Mouse (Mus musculus) spleen, embryonic (tissue): ENCODE measurements around the gene Fut8.

Experiments used
- CTCF ChIA-PET: fragments of 350-600 bp; sonication (Branson Sonifier 250); formaldehyde crosslinking; loops from one replicate; lab custom pipeline; 2022; lab: Charles Lee

The Fut8 gene

GRCm38 (mm10) chr12:77237950-77238530 is at the start of gene Fut8:
Gene Fut8, plus strand, starts transcription at chr12:77238125.
- CTCF ChIA-PET = no interaction called here

DNA sequence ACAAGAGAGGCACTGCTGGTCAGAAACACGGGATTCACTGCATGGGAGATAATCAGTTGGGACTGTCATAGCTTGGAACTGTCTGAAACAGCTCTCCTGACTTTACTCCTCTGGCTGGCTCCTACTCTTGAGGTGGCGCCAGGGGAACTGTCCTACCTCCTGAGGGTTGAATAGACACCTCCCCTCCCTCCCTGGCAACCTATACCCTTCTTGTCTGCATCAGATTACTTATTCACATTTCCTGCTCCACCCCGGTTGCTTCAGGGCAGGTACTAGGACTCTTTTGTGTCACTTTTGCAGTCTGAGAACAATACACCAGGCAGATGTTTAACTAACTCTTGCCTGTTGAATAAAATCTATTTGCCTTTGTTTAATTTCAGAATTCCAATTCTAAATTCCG is 48.8 kb upstream of the Fut8 start:
- CTCF ChIA-PET = interaction anchor here (0.6 kb wide), 1 partner anchor 149 kb away, joined by 9 read pairs; no protein-coding TSS in a partner anchor

DNA sequence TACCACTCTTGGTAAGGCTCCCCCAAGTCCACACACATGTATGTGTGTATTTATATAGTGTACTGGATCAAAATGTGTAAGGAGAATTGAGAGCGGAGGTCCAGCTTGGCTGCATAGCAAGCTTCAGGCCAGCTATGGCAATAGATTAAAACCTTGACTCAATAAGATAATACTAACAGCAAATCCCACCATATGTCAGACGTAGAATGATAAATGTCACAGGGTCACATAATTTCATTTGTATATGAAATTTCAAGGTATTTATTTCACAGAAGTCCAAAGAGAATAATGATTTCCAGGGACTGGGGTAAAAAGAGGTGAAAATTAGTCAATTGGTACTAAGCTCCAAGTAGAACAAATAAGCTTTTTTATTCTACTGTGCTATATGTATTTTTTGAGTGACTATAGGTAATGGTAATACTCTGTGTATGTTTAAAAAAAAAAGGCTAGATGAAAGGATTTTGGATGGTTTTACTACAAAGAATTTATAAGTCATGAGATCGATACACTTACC is 47.9 kb upstream of the Fut8 start:
- CTCF ChIA-PET = interaction anchor here (0.6 kb wide), 1 partner anchor 150 kb away, joined by 9 read pairs; no protein-coding TSS in a partner anchor

DNA sequence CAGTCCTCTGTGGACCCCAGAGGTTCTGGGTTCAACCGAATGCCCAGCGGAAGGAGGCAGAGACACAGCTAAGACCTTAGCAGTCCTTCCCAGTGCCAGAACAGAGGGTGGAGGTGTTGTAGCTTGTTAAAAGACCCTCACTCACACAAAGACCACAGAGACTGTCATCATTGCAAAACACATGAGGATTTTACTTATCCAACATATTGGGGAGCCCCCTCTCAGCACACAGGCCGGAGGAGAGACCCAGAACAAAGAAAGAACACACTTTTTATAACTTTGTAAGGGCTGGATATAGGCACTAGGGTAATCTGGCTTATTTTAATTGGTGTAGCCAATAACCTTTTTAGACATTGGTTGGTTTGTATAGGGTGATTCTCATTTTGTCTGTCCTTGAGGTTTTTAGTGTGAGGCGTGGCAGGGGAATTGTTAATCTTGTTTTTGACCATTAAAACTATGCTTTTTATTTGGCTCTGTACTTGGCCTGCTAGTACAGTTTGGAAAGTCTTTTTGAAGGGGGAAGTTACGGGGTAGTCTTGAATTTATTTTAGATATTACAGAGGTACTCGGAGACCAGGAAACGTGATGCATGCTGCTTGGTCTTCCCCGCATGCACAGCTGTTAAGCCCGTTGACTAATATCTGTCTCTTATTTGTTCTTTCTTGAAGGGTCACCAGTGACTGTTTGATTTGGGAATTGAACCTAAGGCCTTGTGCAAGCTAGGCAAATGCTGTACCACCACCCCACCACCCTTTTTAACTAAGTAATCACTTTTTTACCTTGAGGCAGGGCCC is 46.2 kb upstream of the Fut8 start:
- CTCF ChIA-PET = interaction anchor here (0.6 kb wide), 1 partner anchor 348 kb away, joined by 8 read pairs; no protein-coding TSS in a partner anchor

- CTCF ChIA-PET = no interaction called here
These were observed 45.2 kb upstream of the Fut8 start for GRCm38 (mm10) chr12:77192714-77193113.

- CTCF ChIA-PET = no interaction called here
These were observed 44.7 kb upstream of the Fut8 start for GRCm38 (mm10) chr12:77193225-77193716.

DNA sequence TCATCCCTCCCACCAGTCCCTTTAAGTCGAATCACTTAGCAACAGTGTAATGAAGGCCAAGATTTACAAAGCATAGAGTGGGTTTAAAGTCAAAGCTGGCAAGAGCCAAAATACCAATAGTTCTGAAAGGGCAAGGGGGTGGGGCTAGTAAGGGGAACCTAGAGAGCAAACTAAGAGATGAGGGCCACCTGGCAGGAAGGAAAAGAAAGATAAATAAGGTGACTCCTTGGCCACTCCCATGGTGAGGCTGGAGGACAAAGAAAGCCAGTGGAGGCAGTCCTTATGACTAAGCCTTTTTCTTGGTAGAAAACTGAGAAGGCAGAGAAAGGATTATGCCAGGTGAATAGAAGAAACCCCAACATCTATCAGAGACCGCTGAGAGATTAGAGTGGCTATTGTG is 42.9 kb upstream of the Fut8 start:
- CTCF ChIA-PET = interaction anchor here (0.6 kb wide), 1 partner anchor 44 kb away, joined by 8 read pairs; no protein-coding TSS in a partner anchor

DNA sequence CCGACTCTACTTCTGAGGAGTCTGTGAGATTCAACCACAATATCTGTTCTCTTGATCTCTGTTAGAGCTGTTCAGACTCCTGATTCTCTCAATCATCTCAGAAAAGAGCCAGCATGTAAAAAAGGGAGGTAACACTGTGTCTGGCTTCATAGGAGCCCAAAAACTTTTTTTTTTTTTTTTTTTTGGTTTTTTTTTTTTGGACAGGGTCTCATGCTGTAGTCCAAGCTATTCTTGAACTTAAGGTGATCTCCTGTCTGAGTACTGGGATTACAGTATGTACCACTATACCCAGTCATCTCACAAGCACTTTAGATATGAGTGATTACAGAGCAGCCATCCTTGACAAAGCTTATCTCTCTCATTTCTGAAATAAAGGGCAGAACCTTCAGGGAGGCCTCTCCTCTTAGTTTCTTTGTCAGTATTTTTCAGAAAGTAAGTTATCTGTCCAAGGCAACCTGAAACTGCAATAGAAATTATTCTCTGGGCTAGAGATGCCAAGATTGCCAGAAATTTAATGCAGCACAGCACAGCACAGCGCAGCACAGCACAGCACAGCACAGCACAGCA is 41.3 kb upstream of the Fut8 start:
- CTCF ChIA-PET = interaction anchor here (0.6 kb wide), 1 partner anchor 306 kb away, joined by 3 read pairs; no protein-coding TSS in a partner anchor

DNA sequence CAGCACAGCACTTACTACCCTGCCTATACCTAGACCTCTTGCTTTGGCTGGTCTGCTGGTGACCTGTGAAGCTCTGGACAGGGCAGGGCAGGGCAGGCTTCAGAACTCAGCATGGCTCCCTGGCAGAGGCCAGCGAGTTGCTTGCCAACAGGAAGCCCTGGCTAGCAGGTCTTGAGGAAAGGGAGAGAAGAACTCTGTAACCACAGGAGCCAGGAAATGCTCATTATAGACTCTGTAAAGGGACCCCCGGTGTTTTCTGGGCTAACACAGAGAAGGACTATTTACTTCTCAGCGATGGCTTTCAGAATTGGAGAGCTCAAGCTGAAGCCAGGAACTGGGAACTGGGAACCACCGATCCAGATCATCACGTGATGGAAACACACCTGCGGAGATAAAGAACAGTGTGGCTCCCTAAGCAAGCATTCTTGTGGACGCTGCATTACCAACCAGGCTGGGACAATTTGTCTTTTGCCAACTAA is 40.8 kb upstream of the Fut8 start:
- CTCF ChIA-PET = interaction anchor here (0.6 kb wide), 1 partner anchor 306 kb away, joined by 3 read pairs; no protein-coding TSS in a partner anchor

DNA sequence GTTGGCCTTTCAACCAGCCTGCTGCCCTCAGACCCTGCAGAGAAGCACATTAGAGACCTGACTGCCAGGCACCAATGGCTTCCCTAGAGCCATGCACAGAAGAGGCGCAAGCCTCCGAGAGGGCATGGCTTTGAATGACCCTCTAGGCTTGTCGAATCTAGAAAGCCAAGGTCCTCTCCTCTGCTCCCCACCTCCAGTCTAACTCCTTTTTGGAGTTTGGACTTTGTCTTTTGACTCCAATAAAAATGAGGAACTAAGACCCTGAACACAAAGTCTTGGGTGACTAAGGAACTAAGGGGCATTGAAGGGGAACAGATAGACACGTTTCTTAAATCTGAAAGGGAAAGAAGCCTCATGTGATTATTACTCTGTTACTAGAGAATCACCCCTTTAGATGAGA is 39.7 kb upstream of the Fut8 start:
- CTCF ChIA-PET = no interaction called here

DNA sequence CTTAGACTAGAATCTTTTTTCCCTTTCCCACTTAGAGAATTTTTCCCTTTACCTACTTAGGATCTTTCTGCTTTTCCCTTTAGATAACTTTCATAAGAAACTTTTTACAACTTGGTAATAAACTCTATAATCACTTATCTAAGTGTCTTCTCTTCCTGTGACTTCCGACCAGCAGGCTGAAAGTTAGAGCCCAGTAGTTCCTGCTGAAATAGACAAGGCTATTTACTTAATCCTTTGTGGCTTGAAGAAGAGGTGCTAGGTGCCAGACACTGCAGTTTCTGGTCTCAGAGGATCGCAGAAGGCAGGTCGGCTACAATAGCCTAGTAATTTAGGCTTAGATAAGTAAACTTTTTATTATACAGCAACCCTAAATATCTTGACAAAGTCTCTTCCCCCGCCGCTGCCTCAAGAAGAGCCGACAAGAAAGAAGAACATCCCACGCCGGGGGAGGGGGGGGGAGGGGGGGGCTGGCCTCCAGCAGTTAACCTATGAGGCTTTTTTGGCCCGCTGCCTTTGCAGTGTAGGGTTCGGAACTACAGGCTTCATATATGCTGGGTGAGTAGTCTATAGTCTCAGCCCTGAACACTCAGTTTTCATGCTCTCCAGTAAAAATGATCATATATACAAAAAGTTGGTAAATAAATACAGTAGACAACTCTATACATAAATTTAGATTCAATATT is 36.3 kb upstream of the Fut8 start:
- CTCF ChIA-PET = no interaction called here

GRCm38 (mm10) chr12:77203136-77203535 is 34.8 kb upstream of the Fut8 start:
- CTCF ChIA-PET = no interaction called here

DNA sequence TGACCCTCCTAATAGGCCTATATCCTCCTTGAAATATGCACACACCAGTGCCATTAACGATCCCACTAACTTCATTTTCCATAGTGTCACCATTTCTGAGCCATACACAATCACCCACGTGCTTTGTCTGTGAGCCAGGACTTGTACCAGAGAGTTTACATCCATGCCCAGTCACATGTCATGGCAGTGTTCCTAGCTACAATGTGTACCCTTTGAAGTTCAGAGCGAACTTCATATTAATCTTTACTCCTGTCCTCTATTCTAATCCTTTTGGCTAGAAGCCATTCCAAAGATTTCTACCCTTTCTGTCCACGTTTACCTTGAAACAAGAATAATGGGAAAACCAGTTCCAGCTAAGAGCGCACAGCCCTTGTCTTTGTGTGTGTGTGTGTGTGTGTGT is 31.1 kb upstream of the Fut8 start:
- CTCF ChIA-PET = no interaction called here

DNA sequence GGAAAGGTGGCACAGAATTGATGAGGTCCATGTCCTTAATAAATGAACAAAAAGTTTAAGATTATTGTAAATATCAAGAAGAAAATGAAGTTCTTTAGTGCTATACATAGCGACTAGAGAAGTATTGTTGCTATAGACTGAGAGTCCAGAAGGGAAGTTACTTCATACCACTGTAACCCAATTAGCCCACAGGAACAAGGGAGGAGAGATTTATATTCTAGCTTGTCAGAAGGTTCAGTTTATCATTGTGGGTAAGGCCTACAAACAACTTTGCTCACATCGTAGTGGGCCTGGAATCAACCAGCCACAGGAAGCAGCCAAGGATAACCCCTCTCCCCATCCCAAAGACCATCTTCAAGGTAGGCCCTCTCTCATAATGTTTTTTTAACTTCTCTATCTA is 29.9 kb upstream of the Fut8 start:
- CTCF ChIA-PET = no interaction called here

- CTCF ChIA-PET = no interaction called here
These were observed 29.2 kb upstream of the Fut8 start for GRCm38 (mm10) chr12:77208576-77209180.

DNA sequence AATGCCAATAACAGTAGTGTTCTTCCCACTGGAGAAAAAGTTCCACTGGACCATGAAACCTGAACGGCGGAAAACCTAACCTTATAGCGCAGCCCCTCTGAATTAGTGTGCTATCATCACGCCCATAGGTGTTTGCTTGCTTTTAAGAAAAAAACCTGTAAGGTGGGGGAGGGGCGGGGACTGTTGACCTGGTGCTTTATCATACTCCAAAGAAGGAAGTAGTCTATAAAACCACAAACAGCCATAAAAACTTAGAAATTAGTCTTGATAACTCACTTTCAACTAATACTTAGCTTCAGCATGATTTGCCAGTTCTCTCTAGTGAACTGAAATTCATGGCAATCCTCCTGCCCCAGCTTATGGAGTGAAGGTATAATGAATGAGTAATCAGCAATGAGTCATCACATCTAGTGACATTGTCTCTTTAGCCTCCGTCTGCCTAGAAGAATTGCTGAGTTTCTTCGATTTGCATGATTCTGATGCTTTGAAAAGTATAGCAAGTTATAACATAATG is 26.2 kb upstream of the Fut8 start:
- CTCF ChIA-PET = no interaction called here

GRCm38 (mm10) chr12:77213896-77214564 is 23.9 kb upstream of the Fut8 start:
- CTCF ChIA-PET = interaction anchor here (0.6 kb wide), 1 partner anchor 53 kb away, joined by 6 read pairs; no protein-coding TSS in a partner anchor

DNA sequence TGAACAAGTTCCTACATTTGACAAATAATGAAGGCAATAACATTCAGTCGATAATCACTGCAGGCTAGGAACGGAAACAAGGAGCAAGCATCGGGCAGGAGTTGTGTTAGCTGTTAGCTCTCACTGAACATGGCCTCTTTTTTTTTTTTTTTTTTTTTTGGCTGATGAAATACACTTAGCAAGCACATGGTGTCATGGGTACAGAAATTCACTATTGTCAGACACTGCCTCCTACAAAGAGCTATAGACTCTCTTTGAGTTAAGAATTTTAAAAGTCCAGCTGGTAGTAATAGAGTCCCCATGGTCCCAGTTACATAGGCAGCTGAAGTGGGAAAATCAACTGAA is 23.4 kb upstream of the Fut8 start:
- CTCF ChIA-PET = interaction anchor here (0.6 kb wide), 2 partner anchors 53 to 1773 kb away, joined by 6 read pairs; no protein-coding TSS in a partner anchor

DNA sequence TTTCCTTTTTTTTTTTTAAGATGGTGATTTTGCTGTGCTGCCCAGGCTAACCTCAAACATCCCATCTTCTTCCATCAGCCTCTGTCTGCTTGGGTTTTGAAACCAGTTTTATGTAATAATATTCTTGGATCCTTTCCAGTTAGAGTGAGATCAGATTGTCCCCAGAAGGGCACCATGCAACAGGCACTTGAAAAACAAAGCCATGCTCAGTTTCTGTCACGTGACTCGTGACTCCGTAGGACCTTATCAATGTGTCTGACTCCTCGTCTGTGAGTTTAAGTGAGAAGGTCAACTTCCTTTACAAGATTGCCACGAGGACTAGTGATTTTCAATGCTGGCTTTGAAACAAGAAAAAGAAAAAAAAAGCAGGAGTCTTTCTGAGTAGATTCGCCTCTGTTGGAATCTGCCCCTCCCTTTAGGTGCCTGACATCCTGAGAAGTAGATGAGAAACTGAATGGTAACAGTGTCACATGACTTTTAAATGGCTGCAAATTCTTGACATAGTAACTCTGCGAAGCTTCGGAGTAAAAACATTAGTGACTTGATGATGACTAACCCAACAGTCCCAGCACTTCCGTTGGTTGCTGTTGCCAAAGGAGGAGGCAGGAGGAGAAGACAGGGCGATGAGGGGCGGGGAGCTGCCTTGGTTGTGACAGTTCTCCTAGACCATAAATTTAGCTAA is 21.3 kb upstream of the Fut8 start:
- CTCF ChIA-PET = no interaction called here

- CTCF ChIA-PET = no interaction called here
These were observed 17.3 kb upstream of the Fut8 start for GRCm38 (mm10) chr12:77220616-77221015.
